Mouse (Mus musculus): Measurements from ENCODE around the gene Ccdc15.
"Not testable (repeated sequence)": the region's sequence is repeated elsewhere in the genome, so short reads cannot be mapped to it uniquely, and the experiment has no call there.

Ccdc15 gene

GRCm38 (mm10) chr9:37351266-37351665 lies 3.0 kb upstream of the Ccdc15 start:
- DNase-seq (ENCODE audit: low spot score): no peak

DNA sequence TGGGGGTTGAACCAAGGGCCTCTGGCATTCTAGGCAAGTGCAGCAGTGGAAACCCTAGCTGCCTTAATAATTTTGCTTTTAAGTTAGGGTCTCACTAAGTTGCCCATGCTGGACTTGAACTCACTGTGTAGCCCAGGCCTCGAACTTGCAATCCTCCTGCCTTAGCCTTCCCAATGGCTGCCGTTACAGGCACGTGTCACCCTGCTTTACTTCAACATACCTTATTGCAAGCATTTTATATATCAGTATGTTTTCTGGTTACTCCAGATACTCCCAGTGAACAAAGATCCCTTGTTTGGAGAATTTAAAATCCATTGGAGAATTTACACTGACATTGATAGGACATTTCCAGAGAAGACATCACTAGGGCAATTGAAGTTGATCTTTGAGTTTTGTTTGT lies 818 bp upstream of the Ccdc15 start:
- no peak for DNase-seq (ENCODE audit: low spot score)

GRCm38 (mm10) chr9:37347184-37347987 lies 846 bp downstream of the Ccdc15 start:
- DNase-seq (ENCODE audit: low spot score): no peak

DNA sequence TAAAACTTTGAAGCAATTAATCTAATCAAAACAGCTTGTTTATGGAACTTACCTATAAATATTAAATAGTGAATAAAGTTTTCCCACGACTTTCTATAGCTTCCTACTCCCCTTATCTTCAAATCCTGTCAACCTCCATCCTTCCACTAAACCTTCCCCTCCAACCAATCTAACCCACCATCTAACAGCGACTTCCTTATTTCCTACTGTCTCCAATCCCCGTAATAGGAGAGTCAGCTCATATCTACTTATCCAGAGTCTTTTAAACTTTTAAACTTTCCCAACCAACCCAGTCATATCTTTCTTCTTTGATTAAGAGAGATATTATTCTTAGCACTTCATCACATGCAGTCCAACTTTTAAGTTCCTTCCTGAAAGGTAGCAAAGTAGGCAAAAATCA lies 2.8 kb downstream of the Ccdc15 start:
- DNase-seq (ENCODE audit: low spot score): no peak

- peak; percentile 38 for DNase-seq (ENCODE audit: low spot score)
These were observed 18.8 kb downstream of the Ccdc15 start for GRCm38 (mm10) chr9:37329456-37329855.

GRCm38 (mm10) chr9:37301720-37302119 lies 46.5 kb downstream of the Ccdc15 start:
- DNase-seq (ENCODE audit: low spot score): no peak

- not testable (repeated sequence) for DNase-seq (ENCODE audit: low spot score)
These were observed 47.7 kb downstream of the Ccdc15 start for GRCm38 (mm10) chr9:37300501-37300900.

GRCm38 (mm10) chr9:37295586-37295985 lies 52.6 kb downstream of the Ccdc15 start:
- DNase-seq (ENCODE audit: low spot score): no peak

DNA sequence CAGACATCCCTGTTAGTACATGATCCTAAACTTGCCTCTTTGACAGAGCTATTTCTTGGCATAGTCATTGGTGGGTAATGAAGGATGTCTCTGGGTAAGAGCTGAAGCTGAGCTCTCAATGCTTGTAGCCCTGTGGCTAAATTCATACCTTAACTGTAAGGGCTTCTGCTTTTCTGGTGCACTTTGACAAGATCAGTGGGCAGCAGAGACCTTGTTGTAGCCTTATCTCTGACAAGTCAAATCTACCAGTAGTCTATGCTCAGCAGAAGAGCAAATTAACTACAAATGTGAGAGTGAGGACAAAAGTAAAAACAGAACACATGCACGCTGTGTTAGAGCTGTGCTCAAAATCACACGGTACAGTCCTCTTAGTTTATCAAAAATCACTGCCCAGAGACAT lies 81.6 kb downstream of the Ccdc15 start:
- DNase-seq (ENCODE audit: low spot score): no peak

- DNase-seq (ENCODE audit: low spot score): peak; percentile 44
These were observed 92.4 kb downstream of the Ccdc15 start for GRCm38 (mm10) chr9:37255889-37256225.

DNA sequence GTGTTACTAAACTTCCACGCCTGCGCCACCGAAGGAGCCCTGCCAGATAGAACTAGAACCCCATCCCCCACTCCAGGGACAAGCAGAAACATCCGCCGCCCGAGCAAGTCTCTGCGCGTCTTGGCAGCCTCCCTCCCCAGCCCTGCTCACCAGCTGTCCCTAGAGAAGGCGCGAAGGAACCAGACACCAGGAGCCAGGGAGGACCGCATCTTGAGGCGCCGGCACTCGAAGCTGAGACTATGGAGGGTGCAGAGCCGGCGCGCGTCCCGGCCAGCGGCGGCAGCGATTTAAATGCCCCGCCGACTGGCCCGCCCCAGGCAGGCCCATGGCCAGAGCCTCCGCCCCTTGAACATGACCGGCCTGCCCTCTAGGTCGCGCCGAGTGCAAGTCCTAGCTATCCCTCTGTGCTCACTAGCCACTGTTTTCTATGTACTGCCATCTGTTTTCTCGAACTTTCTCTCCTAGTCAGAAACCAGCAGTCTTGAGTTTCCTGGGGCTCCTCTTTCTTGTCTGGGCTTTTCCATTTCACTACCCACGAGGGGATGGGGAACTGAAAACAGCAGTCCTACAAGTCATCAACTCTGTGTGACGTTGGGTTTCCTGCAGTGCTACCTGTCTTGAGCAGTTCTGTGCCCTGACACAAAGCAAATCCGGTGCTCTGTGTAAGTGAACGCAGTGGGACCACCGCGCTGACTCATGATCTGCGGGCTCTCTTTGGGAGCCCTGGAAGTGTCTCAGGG lies 92.9 kb downstream of the Ccdc15 start, which contains the start of gene Slc37a2:
Slc37a2 (minus strand) TSS at position 590 of the 740 bp plus-strand sequence.
- DNase-seq (ENCODE audit: low spot score): peak; percentile 53

DNA sequence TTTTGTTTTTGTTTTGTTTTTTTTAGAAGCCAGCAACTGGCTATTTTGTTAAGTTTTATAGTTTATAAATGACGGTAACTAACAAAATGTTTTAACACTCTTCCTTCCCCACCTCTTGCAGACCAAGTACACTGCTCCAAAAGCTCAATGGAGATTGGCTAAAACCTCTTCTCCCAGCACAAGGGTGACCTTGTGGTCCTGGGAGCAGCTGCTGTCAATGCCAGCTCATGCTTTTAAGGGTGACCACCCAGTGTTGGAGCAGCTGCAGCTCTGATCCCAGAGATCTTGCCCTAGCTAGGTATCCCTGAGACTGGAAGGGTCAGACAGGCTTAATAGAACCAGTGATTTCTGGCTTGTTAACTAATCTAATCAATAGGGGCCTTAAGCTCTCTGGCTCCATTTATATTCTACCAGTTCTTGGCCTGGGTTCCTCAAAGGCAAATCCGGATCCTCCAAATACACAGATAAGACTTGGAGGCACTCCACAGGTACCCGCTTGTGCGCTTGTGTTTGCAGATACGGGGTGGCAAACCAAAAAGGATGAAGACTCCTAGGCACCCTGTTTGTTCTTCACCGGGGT lies 93.6 kb downstream of the Ccdc15 start:
- no peak for DNase-seq (ENCODE audit: low spot score)

DNA sequence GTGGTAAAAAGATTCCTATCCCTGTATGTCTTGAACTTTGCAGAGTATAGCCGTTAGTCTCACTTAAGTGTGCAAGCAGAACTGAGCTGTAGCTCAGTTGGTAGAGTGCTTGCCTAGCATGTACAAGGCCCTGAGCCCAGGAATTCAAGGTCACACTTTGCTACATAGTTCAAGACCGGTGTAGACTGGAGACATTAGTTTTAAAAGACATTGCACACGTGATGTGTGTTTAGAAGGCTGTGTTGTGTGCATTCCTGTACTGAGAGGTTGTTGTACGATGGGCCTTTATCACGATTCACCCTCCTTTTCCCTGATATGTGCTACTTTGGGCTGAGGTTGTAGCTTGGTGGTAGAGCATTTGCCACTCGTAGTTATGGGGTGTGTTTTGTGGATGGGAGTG lies 97.6 kb downstream of the Ccdc15 start:
- no peak for DNase-seq (ENCODE audit: low spot score)

GRCm38 (mm10) chr9:37249976-37250375 lies 98.3 kb downstream of the Ccdc15 start:
- DNase-seq (ENCODE audit: low spot score): no peak

- no peak for DNase-seq (ENCODE audit: low spot score)
These were observed 99.8 kb downstream of the Ccdc15 start for GRCm38 (mm10) chr9:37248381-37248906.

DNA sequence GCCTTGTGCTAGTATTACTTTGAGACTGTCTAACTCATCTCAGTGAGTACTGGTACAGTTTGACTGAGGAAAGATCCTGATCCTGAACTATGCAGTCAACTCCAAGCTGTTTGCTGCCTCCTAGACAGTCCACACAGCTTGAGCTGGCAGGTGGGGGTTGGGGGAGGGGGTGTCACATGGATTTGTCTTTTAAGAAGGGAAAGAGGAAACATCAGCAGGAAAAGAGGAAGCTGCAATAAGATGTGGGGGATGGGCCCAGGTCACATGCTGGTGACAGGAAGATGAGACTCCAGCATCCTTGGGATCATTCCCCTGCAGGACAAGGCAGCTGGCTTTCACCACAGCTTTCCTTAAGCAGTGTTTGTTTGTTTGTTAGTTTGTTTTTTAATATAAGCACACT lies 100.8 kb downstream of the Ccdc15 start:
- peak; percentile 31 for DNase-seq (ENCODE audit: low spot score)

DNA sequence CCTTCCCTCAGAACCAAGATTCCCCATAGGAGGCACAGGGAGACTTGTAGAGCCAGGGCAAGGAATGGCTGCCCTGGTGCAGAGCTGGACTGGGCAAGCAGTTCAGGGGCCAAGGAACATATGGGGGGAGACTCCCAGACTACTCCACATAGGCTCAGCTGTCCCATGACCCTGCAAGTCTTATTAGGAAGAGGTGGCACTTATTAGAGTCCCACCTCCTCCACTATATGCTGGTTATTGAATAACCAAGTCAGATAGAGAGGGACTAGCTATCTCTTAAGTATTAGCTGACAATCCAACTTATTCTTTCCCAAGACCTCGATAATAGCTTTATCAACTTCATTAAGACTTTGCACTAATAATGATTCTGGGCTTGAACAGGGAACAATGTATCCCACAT lies 102.4 kb downstream of the Ccdc15 start:
- no peak for DNase-seq (ENCODE audit: low spot score)

DNA sequence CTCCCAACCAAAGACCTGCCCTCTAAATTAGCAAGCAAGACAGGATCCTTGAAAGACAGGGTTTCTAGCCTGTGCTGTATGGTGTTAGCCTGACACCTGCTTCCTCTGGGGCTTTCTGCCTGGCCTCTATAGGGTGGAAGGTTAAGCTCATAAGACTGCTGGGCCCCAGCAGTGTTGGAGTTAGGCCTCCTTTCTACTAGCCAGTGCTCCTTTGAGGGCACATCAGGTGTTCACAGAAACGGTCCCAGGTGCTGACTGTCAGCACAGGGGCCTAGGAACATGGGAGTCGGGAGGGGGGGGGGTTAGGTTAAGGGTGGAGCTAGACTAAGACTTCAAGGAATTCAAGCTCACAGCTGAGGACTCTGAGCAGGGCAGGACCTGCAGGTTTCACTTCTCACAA lies 102.8 kb downstream of the Ccdc15 start:
- DNase-seq (ENCODE audit: low spot score): no peak

DNA sequence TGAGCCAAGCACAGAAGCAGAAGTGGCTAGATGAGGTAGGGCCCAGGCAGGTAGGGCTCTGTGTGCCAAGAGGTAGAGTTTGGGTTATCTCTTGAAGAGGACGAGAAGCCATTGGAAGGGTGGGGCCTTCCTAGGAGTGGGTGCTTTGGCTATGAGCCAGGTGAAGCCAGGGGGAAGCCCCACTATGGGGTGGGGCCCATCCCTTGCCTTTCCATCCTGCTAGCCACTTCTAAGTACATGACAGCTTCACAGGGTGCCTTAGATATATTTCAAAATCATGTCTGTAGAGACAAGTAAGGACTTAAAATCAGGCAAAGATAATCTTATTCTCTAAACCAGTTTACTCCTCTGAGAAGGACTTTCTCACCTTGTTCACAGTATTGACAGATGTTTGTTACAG lies 103.6 kb downstream of the Ccdc15 start:
- DNase-seq (ENCODE audit: low spot score): no peak

DNA sequence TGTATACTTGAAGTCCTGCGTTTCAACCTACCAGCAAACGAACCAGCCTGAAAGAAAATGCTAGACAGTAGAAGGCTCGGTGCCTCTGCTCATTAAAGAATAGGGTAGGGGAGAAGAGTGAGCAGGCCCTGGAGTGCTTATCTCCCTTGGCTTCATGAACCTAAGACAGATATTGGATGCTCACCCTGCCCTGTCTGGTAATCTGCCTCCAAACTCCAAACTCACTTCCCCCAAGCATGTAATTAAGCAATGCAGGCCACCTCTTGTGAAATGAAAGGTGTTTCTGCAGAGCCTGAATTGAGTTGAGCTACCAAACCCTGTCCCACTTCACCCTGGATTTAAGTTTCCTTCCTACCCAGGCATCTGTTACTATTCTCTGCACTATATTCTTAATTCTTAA lies 105.5 kb downstream of the Ccdc15 start:
- DNase-seq (ENCODE audit: low spot score): no peak

DNA sequence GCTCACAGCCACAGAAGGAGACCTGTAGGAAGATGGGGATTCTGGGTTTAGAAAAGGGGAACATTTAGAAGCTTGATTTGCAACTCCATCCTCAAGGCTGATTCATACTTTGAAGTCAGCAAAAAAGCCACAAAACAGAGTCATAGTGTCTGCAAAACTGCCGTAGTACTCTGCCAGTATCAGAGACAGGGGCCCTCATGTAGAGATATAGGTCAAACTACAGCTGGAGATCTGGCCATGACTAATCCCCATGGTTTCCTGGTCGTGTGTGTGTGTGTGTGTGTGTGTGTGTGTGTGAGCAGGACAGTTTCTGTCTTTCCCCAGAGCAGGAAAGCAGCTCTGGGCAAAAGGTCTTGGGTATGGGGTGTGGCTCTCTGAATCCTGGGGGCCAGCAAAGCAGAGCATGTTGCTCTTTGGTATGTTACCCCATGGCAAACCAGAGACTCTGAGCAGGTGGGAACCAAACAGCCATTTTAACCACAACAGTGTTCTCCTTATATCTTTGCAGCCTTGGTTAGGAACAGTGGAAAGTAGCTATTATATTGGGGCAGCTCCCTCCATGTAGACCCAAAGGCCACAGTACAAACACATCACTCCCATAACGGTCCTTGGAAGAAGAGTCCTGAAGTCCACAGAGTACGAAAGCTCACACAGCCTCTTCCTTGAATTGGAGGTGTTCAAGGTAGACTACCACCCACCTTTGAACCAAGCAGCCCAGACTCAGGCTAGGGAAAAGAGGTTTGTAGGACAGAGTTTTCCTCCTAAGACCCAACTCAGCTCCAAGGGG lies 112.1 kb downstream of the Ccdc15 start:
- DNase-seq (ENCODE audit: low spot score): no peak

Data from lung, postnatal 25 days (tissue).